Mouse (Mus musculus): ENCODE measurements around the gene Tor1aip2. TPM values are rescaled to one million over a fixed set of nuclear protein-coding genes. Genes with fewer than 3 reads are reported as not detected.

The Tor1aip2 gene
- polyA plus RNA-seq, 1 experiment from 2014 or later, result 93.3 TPM

DNA sequence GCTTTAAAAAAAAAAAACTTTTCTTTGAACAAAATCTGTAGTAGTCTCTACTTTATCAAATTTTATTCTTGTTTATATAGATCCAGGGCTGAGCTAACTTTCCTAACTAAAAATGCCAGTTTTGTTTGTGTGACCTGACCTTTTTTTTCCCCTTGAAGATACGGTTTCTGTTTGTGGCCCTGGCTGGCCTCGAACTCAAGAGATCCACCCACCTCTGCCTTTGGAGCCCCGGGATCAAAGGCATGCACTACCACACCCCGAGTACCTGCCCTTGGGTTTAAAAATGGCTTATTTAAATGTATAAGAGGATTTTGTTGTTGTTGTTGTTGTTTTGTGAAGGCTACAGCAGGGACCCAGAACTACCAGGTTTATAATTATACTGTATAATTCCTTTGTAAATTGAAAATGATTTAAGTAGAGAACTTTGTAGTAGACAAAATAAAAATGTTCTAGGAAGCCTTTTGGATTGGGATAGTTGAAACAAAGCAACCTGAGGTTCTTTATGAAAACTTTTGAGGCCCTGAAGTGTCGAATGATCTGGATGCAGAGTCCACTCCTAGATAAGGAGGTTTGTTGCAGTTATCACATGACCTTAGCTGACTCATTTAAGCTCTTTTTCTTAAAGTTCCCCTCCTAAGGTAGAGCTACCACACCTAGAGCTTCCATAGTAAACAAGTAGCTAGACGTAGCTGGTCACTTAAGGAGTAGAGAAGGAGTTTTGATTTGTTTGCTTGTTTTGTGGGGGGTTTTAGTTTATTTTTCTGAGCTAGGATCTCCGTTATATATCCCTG is 6.4 kb downstream of the Tor1aip2 start:
- Histone ChIP-seq H3K27ac (ENCODE audit: poor library complexity, severe bottlenecking) (peak overlapping the region; percentile 17), H3K36me3 (peaks cover 15% of the 10 kb centered on the region), H3K9ac (peak overlapping the region; percentile 68), H3K27me3 (replicated peaks) (no peaks in the 10 kb centered on the region), H3K4me2 (peak overlapping the region; percentile 88), H3K4me1 (replicated peaks) (peaks cover 38% of the 10 kb centered on the region), H3K4me3 (peak overlapping the region; percentile 54), H3K9me3 (replicated peaks) (no peaks in the 10 kb centered on the region)
- peak; percentile 71; the same call in 1 of the 2 replicates for ATAC-seq (ENCODE audit: insufficient number of reproducible peaks, low FRiP score)
- WGBS, result 19% methylated on average over 7 of the region's 7 CpGs

DNA sequence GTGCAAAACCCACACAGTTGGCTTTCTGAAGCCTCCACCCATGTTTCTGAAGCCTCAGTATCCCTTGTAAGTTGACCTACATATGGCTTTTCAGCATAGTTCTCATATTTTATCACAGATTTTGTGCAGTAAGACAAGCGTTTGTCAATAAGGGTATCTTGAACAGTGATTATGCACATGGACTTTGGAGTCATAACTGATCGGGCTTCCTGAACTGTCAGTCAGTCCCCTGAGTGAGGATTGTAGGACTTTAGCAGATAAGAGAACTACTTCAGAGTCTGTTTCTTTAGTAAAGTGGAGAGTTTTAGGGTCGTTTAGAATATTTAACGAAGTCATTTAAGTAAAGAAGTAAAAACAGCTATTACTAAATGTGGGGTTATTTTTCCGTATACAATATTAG is 7.3 kb downstream of the Tor1aip2 start:
- WGBS, result 70% methylated on average over 5 of the region's 5 CpGs
- no peak for ATAC-seq (ENCODE audit: insufficient number of reproducible peaks, low FRiP score)
- no peak overlapping the region for H3K27ac ChIP-seq (ENCODE audit: poor library complexity, severe bottlenecking)
- H3K4me2 ChIP-seq, result peak overlapping the region; percentile 88
- peaks cover 21% of the 10 kb centered on the region for H3K36me3 ChIP-seq
- peak overlapping the region; percentile 54 for H3K4me3 ChIP-seq
- H3K9me3 ChIP-seq (replicated peaks), result no peaks in the 10 kb centered on the region
- no peaks in the 10 kb centered on the region for H3K27me3 ChIP-seq (replicated peaks)
- peaks cover 37% of the 10 kb centered on the region for H3K4me1 ChIP-seq (replicated peaks)
- peak overlapping the region; percentile 64 for H3K9ac ChIP-seq

DNA sequence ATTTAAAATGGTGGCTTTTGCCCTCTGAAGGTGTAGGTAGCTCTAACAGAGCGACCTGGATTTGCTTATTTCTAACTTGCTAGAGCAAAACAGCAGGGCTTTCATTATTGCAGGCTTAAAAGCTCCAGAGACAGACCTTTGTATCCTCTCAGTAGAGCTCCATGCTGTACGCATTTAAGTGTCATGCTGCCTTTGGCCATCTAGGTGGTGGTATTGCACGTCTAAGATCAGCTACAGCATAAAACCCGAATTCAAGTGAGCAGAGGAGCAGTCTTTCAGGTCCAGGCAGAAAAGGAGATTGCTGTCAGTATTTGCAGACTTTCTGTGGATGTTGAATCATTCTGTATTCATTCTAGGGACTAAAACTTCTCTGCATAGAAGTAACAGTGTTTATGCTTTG is 7.8 kb downstream of the Tor1aip2 start:
- Histone ChIP-seq H3K27ac (ENCODE audit: poor library complexity, severe bottlenecking) (no peak overlapping the region), H3K9me3 (replicated peaks) (no peaks in the 10 kb centered on the region), H3K4me1 (replicated peaks) (peaks cover 37% of the 10 kb centered on the region), H3K9ac (no peak overlapping the region), H3K27me3 (replicated peaks) (no peaks in the 10 kb centered on the region), H3K36me3 (peaks cover 25% of the 10 kb centered on the region), H3K4me3 (peak overlapping the region; percentile 25), H3K4me2 (peak overlapping the region; percentile 36)
- WGBS, result 27% methylated on average over 4 of the region's 4 CpGs
- ATAC-seq (ENCODE audit: insufficient number of reproducible peaks, low FRiP score), result no peak

DNA sequence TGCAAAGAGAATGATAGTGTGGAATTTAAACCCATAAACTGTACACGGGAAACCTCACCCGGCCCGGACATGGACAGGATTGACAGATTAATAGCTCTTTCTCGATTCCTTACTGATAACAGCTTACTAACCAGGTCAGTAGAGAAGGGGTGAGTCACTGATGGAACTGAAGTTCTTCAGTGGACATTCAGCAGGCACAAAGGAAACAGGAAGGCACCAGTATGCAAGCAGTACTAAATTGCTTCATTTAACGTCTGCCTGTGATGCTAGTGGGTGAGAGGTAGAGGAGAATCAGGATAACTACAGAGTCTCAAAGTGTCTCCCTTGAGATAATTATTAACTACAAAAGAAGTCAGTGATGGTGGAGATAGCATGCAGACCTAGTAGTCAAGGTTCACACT is 9.0 kb downstream of the Tor1aip2 start:
- H3K4me1 ChIP-seq (replicated peaks), result peaks cover 39% of the 10 kb centered on the region
- H3K9me3 ChIP-seq (replicated peaks), result no peaks in the 10 kb centered on the region
- 57% methylated on average over 5 of the region's 5 CpGs for WGBS
- no peak for ATAC-seq (ENCODE audit: insufficient number of reproducible peaks, low FRiP score)
- H3K4me3 ChIP-seq, result no peak overlapping the region
- peaks cover 37% of the 10 kb centered on the region for H3K36me3 ChIP-seq
- H3K4me2 ChIP-seq, result no peak overlapping the region
- peak overlapping the region; percentile 13; the same call in 1 of the 2 replicates for H3K9ac ChIP-seq
- no peaks in the 10 kb centered on the region for H3K27me3 ChIP-seq (replicated peaks)
- H3K27ac ChIP-seq (ENCODE audit: poor library complexity, severe bottlenecking), result no peak overlapping the region

DNA sequence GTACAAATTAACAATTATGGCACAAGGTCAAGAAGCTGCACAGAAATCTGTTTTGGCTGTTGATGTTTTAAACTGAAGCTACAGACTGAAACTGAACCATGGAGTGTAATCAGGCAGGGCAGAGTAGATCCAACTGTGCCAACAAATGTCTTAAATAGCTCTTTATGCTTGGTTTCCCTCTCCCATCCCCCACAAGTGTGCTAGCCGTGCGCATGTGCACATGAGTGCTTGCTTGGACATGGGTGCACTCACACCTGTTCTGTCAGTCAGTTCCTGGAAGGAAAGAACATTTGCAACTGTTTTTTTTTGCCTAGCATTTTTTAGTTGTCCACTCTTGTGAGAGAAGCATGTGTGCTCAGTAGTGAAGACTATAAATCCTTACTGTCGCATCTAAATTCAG is 11.5 kb downstream of the Tor1aip2 start:
- Histone ChIP-seq H3K4me1 (replicated peaks) (peaks cover 34% of the 10 kb centered on the region), H3K9me3 (replicated peaks) (no peaks in the 10 kb centered on the region), H3K4me2 (no peak overlapping the region), H3K4me3 (no peak overlapping the region), H3K36me3 (peaks cover 60% of the 10 kb centered on the region), H3K9ac (no peak overlapping the region), H3K27me3 (replicated peaks) (no peaks in the 10 kb centered on the region), H3K27ac (ENCODE audit: poor library complexity, severe bottlenecking) (no peak overlapping the region)
- 89% methylated on average over 3 of the region's 3 CpGs for WGBS
- no peak for ATAC-seq (ENCODE audit: insufficient number of reproducible peaks, low FRiP score)

DNA sequence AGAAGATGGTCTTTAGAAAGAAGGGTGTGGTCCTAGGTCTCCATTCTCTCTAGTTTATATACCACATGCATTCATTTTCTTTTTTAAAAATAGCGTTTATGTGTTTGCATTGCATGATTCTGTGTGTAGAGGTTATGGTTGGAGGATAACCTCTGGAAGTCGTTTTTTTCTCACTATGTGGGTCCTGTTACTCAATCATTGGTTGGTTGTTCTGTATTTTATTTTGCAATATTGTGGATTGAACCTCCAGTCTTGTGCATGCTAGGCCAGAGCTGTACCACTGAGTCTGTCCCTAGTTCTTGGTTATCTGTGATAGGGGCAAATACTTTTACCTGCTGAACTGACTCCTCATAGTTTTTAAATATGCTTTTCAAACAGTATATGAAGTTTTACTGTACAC is 23.0 kb downstream of the Tor1aip2 start:
- Histone ChIP-seq H3K36me3 (peaks cover 47% of the 10 kb centered on the region), H3K9me3 (replicated peaks) (no peaks in the 10 kb centered on the region), H3K4me2 (no peak overlapping the region), H3K9ac (no peak overlapping the region), H3K27me3 (replicated peaks) (no peaks in the 10 kb centered on the region), H3K4me3 (no peak overlapping the region), H3K27ac (ENCODE audit: poor library complexity, severe bottlenecking) (no peak overlapping the region), H3K4me1 (replicated peaks) (peaks cover 14% of the 10 kb centered on the region)
- 82% methylated on average over 2 of the region's 2 CpGs for WGBS
- ATAC-seq (ENCODE audit: insufficient number of reproducible peaks, low FRiP score), result no peak

DNA sequence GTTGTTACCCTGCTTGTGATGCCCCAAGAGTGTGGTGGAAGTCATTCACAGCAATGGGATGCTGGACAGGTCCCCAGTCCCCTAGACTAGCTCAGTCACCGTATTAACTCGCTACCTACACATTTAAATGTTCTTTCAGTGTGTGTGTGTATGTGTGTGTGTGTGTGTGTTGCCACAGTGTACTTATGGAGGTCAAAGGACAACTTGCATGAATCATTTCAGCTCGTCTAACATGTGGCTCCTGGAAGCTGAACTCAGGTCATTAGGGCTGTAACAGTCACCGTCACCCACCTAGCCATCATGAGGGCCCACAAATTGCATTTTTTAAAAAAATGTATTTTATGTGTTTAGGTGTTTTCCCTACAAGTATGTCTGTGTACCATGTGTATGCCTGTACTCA is 27.0 kb downstream of the Tor1aip2 start:
- Histone ChIP-seq H3K36me3 (peaks cover 63% of the 10 kb centered on the region), H3K4me3 (no peak overlapping the region)

DNA sequence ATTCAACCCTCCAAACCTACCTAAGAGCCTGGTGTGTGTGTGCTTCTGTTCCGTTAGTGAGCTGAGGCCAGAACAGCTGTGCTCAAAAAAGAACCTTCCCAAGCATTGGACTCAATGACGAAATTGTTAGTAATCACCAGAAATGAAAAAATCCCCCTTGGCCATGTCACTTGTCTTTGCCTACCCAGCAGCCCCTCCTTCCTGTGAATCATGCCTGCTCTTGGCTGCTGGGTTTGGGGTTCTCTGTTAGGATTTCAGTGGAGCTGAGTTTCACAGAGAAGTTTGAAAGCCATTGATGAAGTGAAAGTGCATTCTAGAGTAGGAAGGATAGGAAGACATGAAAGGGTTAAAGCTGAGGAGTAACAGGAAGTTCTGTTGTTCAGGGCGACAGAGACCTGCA is 30.9 kb downstream of the Tor1aip2 start:
- H3K27me3 ChIP-seq (replicated peaks), result no peaks in the 10 kb centered on the region
- no peak overlapping the region for H3K4me2 ChIP-seq
- no peak overlapping the region for H3K4me3 ChIP-seq
- H3K36me3 ChIP-seq, result peaks cover 50% of the 10 kb centered on the region
- H3K4me1 ChIP-seq (replicated peaks), result peaks cover 23% of the 10 kb centered on the region
- no peak overlapping the region for H3K9ac ChIP-seq
- H3K9me3 ChIP-seq (replicated peaks), result no peaks in the 10 kb centered on the region
- ATAC-seq (ENCODE audit: insufficient number of reproducible peaks, low FRiP score), result no peak
- 61% methylated on average over 3 of the region's 3 CpGs for WGBS
- peak overlapping the region; percentile 46; the same call in 1 of the 2 replicates for H3K27ac ChIP-seq (ENCODE audit: poor library complexity, severe bottlenecking)

More for the DNA sequence above, 27.0 kb downstream of the Tor1aip2 start:
- no peak for ATAC-seq (ENCODE audit: insufficient number of reproducible peaks, low FRiP score)
- Histone ChIP-seq H3K27me3 (replicated peaks) (no peaks in the 10 kb centered on the region), H3K4me2 (no peak overlapping the region), H3K4me1 (replicated peaks) (peaks cover 13% of the 10 kb centered on the region; the same call in 1 of the 2 replicates), H3K27ac (ENCODE audit: poor library complexity, severe bottlenecking) (no peak overlapping the region), H3K9me3 (replicated peaks) (no peaks in the 10 kb centered on the region), H3K9ac (no peak overlapping the region)
- 92% methylated on average over 4 of the region's 4 CpGs for WGBS

DNA sequence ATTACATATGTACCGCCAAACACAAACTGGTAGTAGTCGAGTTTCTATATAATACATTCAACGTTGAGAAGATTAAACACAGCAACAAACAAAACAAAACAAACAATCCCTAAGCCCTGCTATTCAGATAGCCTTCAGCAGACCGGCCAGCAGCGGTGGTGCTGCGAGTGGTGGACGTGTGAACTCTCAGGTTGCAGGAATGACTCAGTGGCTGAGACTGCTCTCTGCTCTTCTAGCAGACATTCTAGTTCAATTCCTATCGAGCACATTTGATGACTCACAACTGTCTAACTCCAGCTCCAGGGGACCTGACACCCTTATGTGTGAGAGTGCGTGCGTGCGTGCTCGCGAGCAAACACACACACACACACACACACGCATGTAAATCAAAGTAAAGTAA is 34.9 kb downstream of the Tor1aip2 start:
- Histone ChIP-seq H3K4me1 (replicated peaks) (peaks cover 25% of the 10 kb centered on the region), H3K9me3 (replicated peaks) (no peaks in the 10 kb centered on the region), H3K9ac (no peak overlapping the region), H3K27ac (ENCODE audit: poor library complexity, severe bottlenecking) (peak overlapping the region; percentile 63), H3K27me3 (replicated peaks) (no peaks in the 10 kb centered on the region), H3K4me2 (no peak overlapping the region), H3K36me3 (peaks cover 16% of the 10 kb centered on the region), H3K4me3 (no peak overlapping the region)
- 48% methylated on average over 14 of the region's 14 CpGs for WGBS
- ATAC-seq (ENCODE audit: insufficient number of reproducible peaks, low FRiP score), result no peak

DNA sequence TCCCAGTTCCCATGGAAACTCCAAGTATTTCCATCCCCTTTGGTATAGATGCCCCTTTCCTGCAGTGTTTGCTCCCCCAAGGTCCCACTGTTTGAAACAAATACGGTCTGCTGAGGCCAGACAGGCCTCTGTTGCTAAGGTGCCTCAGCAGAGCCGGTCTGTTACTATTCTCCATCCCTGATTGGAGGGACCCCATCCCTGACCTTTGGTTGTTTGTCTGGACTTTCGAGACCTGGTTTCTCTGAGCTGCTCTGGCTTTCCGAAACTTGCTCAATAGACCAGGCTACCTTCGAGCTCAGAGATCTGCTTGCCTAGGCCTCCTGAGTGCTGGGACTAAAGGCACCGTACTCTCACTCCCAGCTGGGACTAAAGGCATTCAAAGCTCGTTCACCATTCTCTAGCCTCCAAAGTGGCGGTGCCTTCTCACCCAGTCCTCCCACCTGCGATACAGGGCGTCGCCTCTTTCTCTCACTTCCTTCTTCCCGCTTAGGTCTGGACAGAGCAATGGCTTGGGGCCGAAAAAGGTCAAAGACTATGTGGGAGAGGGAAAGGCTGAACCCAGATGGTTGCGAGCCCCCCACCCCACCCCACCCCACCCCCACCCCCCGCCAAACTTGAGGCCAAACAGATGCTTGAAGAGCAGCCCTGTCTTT is 38.1 kb downstream of the Tor1aip2 start:
- peaks cover 33% of the 10 kb centered on the region for H3K4me1 ChIP-seq (replicated peaks)
- H3K4me3 ChIP-seq, result no peak overlapping the region
- 61% methylated on average over 15 of the region's 15 CpGs for WGBS
- H3K27ac ChIP-seq (ENCODE audit: poor library complexity, severe bottlenecking), result no peak overlapping the region
- H3K27me3 ChIP-seq (replicated peaks), result no peaks in the 10 kb centered on the region
- no peaks in the 10 kb centered on the region for H3K36me3 ChIP-seq
- H3K4me2 ChIP-seq, result no peak overlapping the region
- H3K9ac ChIP-seq, result no peak overlapping the region
- ATAC-seq (ENCODE audit: insufficient number of reproducible peaks, low FRiP score), result no peak
- no peaks in the 10 kb centered on the region for H3K9me3 ChIP-seq (replicated peaks)

DNA sequence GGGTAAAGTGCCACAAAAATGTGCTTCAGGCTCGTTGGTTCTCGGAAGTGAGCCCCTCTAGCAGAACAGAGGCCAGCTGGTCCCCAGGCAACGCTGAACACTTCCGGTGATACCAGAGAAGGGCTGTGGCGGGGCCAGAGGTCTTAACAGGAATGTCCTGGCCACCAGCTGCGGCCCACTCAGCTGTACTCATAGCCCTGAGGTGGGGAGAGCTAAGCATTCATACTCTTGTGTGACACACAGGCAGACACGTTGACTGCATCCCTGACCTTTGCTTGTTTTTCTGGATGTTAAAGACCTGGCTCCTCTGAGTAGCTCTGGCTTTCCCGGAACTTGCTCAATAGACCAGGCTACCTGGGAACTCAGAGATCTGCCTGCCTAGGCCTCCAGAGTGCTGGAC is 39.4 kb downstream of the Tor1aip2 start:
- H3K27me3 ChIP-seq (replicated peaks), result no peaks in the 10 kb centered on the region
- no peak overlapping the region for H3K4me2 ChIP-seq
- H3K4me1 ChIP-seq (replicated peaks), result peaks cover 33% of the 10 kb centered on the region
- no peak overlapping the region for H3K9ac ChIP-seq
- WGBS, result 34% methylated on average over 8 of the region's 8 CpGs
- H3K4me3 ChIP-seq, result no peak overlapping the region
- no peaks in the 10 kb centered on the region for H3K36me3 ChIP-seq
- H3K27ac ChIP-seq (ENCODE audit: poor library complexity, severe bottlenecking), result no peak overlapping the region
- no peaks in the 10 kb centered on the region for H3K9me3 ChIP-seq (replicated peaks)
- no peak for ATAC-seq (ENCODE audit: insufficient number of reproducible peaks, low FRiP score)
